Mouse (Mus musculus): ENCODE data around the gene Gabrg2. TPM values are rescaled to one million over a fixed set of nuclear protein-coding genes. Genes with fewer than 3 reads are reported as not detected.
A peak's percentile ranks its signal among the peaks of the same experiment; 100 is the strongest.

The Gabrg2 gene
- polyA plus RNA-seq (2016; fragmentation: Nextera tagmentation; extraction: Ambion mirVana), result not detected in 2 replicates

GRCm38 (mm10) chr11:42000190-42001098 is at the start of gene Gabrg2:
Gabrg2 (minus strand) TSS chr11:42000857.
- 11% methylated on average over 20 of the region's 20 CpGs for WGBS
- H3K9me3 ChIP-seq, result no peaks in the 10 kb centered on the region

GRCm38 (mm10) chr11:42048201-42048600 is 47.5 kb upstream of the Gabrg2 start:
- no peaks in the 10 kb centered on the region for H3K9me3 ChIP-seq
- no peak overlapping the region for H3K27ac ChIP-seq
- no peak overlapping the region for H3K4me3 ChIP-seq
- no peaks in the 10 kb centered on the region for H3K27me3 ChIP-seq (ENCODE audit: insufficient read depth, poor library complexity, severe bottlenecking)
- no peaks in the 10 kb centered on the region for H3K36me3 ChIP-seq
- no peaks in the 10 kb centered on the region for H3K4me1 ChIP-seq
- no peak for DNase-seq (ENCODE audit: low spot score)

More at GRCm38 (mm10) chr11:42000190-42001098, at the start of gene Gabrg2:
- no peak for DNase-seq (ENCODE audit: low spot score)
- no peak within 1 kb of the TSS for H3K27ac ChIP-seq
- H3K27me3 ChIP-seq (ENCODE audit: insufficient read depth, poor library complexity, severe bottlenecking), result no peaks in the 10 kb centered on the region
- H3K36me3 ChIP-seq, result no peaks in the 10 kb centered on the region
- H3K4me1 ChIP-seq, result no peaks in the 10 kb centered on the region
- no peak within 1 kb of the TSS for H3K4me3 ChIP-seq

- WGBS, result 2% methylated on average over 7 of the region's 7 CpGs
- no peaks in the 10 kb centered on the region for H3K27me3 ChIP-seq (ENCODE audit: insufficient read depth, poor library complexity, severe bottlenecking)
- no peaks in the 10 kb centered on the region for H3K36me3 ChIP-seq
- no peaks in the 10 kb centered on the region for H3K4me1 ChIP-seq
- no peak overlapping the region for H3K27ac ChIP-seq
- H3K4me3 ChIP-seq, result no peak overlapping the region
- no peaks in the 10 kb centered on the region for H3K9me3 ChIP-seq
- peak; percentile 87 for DNase-seq (ENCODE audit: low spot score)
Observed at GRCm38 (mm10) chr11:41999468-41999881, 1.2 kb downstream of the Gabrg2 start.

GRCm38 (mm10) chr11:41980152-41980551 is 20.5 kb downstream of the Gabrg2 start:
- WGBS, result 79% methylated on average over 6 of the region's 6 CpGs
- no peaks in the 10 kb centered on the region for H3K36me3 ChIP-seq
- no peaks in the 10 kb centered on the region for H3K27me3 ChIP-seq (ENCODE audit: insufficient read depth, poor library complexity, severe bottlenecking)
- H3K9me3 ChIP-seq, result no peaks in the 10 kb centered on the region
- no peaks in the 10 kb centered on the region for H3K4me1 ChIP-seq
- H3K27ac ChIP-seq, result no peak overlapping the region
- no peak for DNase-seq (ENCODE audit: low spot score)
- H3K4me3 ChIP-seq, result no peak overlapping the region

GRCm38 (mm10) chr11:41968595-41968994 is 32.1 kb downstream of the Gabrg2 start:
- Histone ChIP-seq H3K36me3 (no peaks in the 10 kb centered on the region), H3K9me3 (no peaks in the 10 kb centered on the region), H3K4me3 (no peak overlapping the region), H3K27me3 (ENCODE audit: insufficient read depth, poor library complexity, severe bottlenecking) (no peaks in the 10 kb centered on the region), H3K27ac (no peak overlapping the region), H3K4me1 (no peaks in the 10 kb centered on the region)
- DNase-seq (ENCODE audit: low spot score), result no peak

- no peak overlapping the region for H3K4me3 ChIP-seq
- no peaks in the 10 kb centered on the region for H3K36me3 ChIP-seq
- no peaks in the 10 kb centered on the region for H3K9me3 ChIP-seq
- H3K27ac ChIP-seq, result no peak overlapping the region
- DNase-seq (ENCODE audit: low spot score), result no peak
- no peaks in the 10 kb centered on the region for H3K27me3 ChIP-seq (ENCODE audit: insufficient read depth, poor library complexity, severe bottlenecking)
- no peaks in the 10 kb centered on the region for H3K4me1 ChIP-seq
- WGBS, result 54% methylated on average over 8 of the region's 8 CpGs
Observed at GRCm38 (mm10) chr11:41962706-41963105, 38.0 kb downstream of the Gabrg2 start.

- no peaks in the 10 kb centered on the region for H3K4me1 ChIP-seq
- DNase-seq (ENCODE audit: low spot score), result no peak
- H3K4me3 ChIP-seq, result no peak overlapping the region
- no peaks in the 10 kb centered on the region for H3K27me3 ChIP-seq (ENCODE audit: insufficient read depth, poor library complexity, severe bottlenecking)
- whole genome bisulfite sequencing, result 88% methylated on average over 2 of the region's 2 CpGs
- H3K9me3 ChIP-seq, result no peaks in the 10 kb centered on the region
- H3K27ac ChIP-seq, result no peak overlapping the region
- no peaks in the 10 kb centered on the region for H3K36me3 ChIP-seq
Observed at GRCm38 (mm10) chr11:41953550-41953949, 47.1 kb downstream of the Gabrg2 start.

- Histone ChIP-seq H3K4me3 (no peak overlapping the region), H3K27me3 (ENCODE audit: insufficient read depth, poor library complexity, severe bottlenecking) (no peaks in the 10 kb centered on the region), H3K4me1 (no peaks in the 10 kb centered on the region), H3K27ac (no peak overlapping the region), H3K36me3 (no peaks in the 10 kb centered on the region), H3K9me3 (no peaks in the 10 kb centered on the region)
- no peak for DNase-seq (ENCODE audit: low spot score)
- 67% methylated on average over 3 of the region's 3 CpGs for WGBS
Observed at GRCm38 (mm10) chr11:41951898-41952297, 48.8 kb downstream of the Gabrg2 start.

- Histone ChIP-seq H3K27me3 (ENCODE audit: insufficient read depth, poor library complexity, severe bottlenecking) (no peaks in the 10 kb centered on the region), H3K9me3 (no peaks in the 10 kb centered on the region), H3K27ac (no peak overlapping the region), H3K36me3 (no peaks in the 10 kb centered on the region), H3K4me3 (no peak overlapping the region), H3K4me1 (no peaks in the 10 kb centered on the region)
- WGBS, result 76% methylated on average over 5 of the region's 5 CpGs
- no peak for DNase-seq (ENCODE audit: low spot score)
Observed at GRCm38 (mm10) chr11:41945471-41945870, 55.2 kb downstream of the Gabrg2 start.

- no peak for DNase-seq (ENCODE audit: low spot score)
- Histone ChIP-seq H3K4me3 (no peak overlapping the region), H3K27ac (no peak overlapping the region), H3K36me3 (no peaks in the 10 kb centered on the region), H3K4me1 (no peaks in the 10 kb centered on the region), H3K9me3 (no peaks in the 10 kb centered on the region), H3K27me3 (ENCODE audit: insufficient read depth, poor library complexity, severe bottlenecking) (no peaks in the 10 kb centered on the region)
- 70% methylated on average over 2 of the region's 2 CpGs for WGBS
Observed at GRCm38 (mm10) chr11:41937979-41938378, 62.7 kb downstream of the Gabrg2 start.

- Histone ChIP-seq H3K27me3 (ENCODE audit: insufficient read depth, poor library complexity, severe bottlenecking) (no peaks in the 10 kb centered on the region), H3K4me3 (no peak overlapping the region), H3K9me3 (no peaks in the 10 kb centered on the region), H3K27ac (no peak overlapping the region), H3K36me3 (no peaks in the 10 kb centered on the region), H3K4me1 (no peaks in the 10 kb centered on the region)
- DNase-seq (ENCODE audit: low spot score), result no peak
Observed at GRCm38 (mm10) chr11:41918864-41919263, 81.8 kb downstream of the Gabrg2 start.

- WGBS, result 67% methylated on average over 6 of the region's 6 CpGs
- Histone ChIP-seq H3K4me3 (no peak overlapping the region), H3K36me3 (no peaks in the 10 kb centered on the region), H3K27ac (no peak overlapping the region), H3K4me1 (no peaks in the 10 kb centered on the region), H3K9me3 (no peaks in the 10 kb centered on the region), H3K27me3 (ENCODE audit: insufficient read depth, poor library complexity, severe bottlenecking) (no peaks in the 10 kb centered on the region)
- DNase-seq (ENCODE audit: low spot score), result no peak
Observed at GRCm38 (mm10) chr11:41914066-41914465, 86.6 kb downstream of the Gabrg2 start.

GRCm38 (mm10) chr11:41903661-41904060 is 97.0 kb downstream of the Gabrg2 start:
- DNase-seq (ENCODE audit: low spot score), result no peak
- 61% methylated on average over 2 of the region's 2 CpGs for WGBS
- H3K9me3 ChIP-seq, result no peaks in the 10 kb centered on the region
- no peaks in the 10 kb centered on the region for H3K36me3 ChIP-seq
- no peak overlapping the region for H3K27ac ChIP-seq
- no peaks in the 10 kb centered on the region for H3K27me3 ChIP-seq (ENCODE audit: insufficient read depth, poor library complexity, severe bottlenecking)
- H3K4me1 ChIP-seq, result no peaks in the 10 kb centered on the region
- H3K4me3 ChIP-seq, result no peak overlapping the region
